Comparison of ENCODE assay signal across 27 mouse cellular contexts in genomic region chr2:142230985-142231549, GRCm38 (mm10).
DNase-seq lines count a peak whose midpoint lies in the region; ATAC-seq and TF ChIP-seq lines count a peak whose summit lies in the region.
"Had no signal": no experiment of that assay in that cellular context is flagged by ENCODE, and none has a peak within 500 bp of the region (broad histone marks: within the 10 kb centered on the region; RNA-seq: fewer than 3 reads in every experiment).

No protein-coding gene starts in this region.

- H3K36me3 ChIP-seq in forebrain, postnatal 0 days (ENCODE audit: insufficient read depth): no peaks in the 10 kb centered on the region
- no peaks in the 10 kb centered on the region for H3K36me3 ChIP-seq in forebrain, embryonic 12.5 days (replicated peaks)
- H3K36me3 ChIP-seq in kidney, embryonic 16.5 days (ENCODE audit: insufficient read depth, low read length): no peaks in the 10 kb centered on the region
- H3K36me3 ChIP-seq: embryonic facial prominence, embryonic 10.5 days; embryonic facial prominence, embryonic 13.5 days; hindbrain, embryonic 12.5 days had no signal

- H3K4me3 ChIP-seq in forebrain, postnatal 0 days (ENCODE audit: low read depth, low read length): no peak overlapping the region
- H3K4me3 ChIP-seq in forebrain, embryonic 12.5 days (replicated peaks): no peak overlapping the region
- H3K4me3 ChIP-seq in kidney, embryonic 16.5 days (ENCODE audit: low read length): no peak overlapping the region
- H3K4me3 ChIP-seq in layer of hippocampus, adult 2 months: no peak overlapping the region
- H3K4me3 ChIP-seq: embryonic facial prominence, embryonic 10.5 days; embryonic facial prominence, embryonic 13.5 days; erythroblast, embryonic 14.5 days; gastrocnemius, adult 2 months; hindbrain, embryonic 12.5 days had no signal

- H3K9me3 ChIP-seq in forebrain, postnatal 0 days (ENCODE audit: low read length): no peaks in the 10 kb centered on the region
- no peaks in the 10 kb centered on the region for H3K9me3 ChIP-seq in forebrain, embryonic 12.5 days
- H3K9me3 ChIP-seq in kidney, embryonic 16.5 days (ENCODE audit: low read length): no peaks in the 10 kb centered on the region
- H3K9me3 ChIP-seq: embryonic facial prominence, embryonic 10.5 days; embryonic facial prominence, embryonic 13.5 days; hindbrain, embryonic 12.5 days had no signal

- TF ChIP-seq POLR2A in brain, embryonic 14.5 days (IDR thresholded peaks at IDR 0.05; ENCODE audit: borderline replicate concordance, extremely low read depth, insufficient read depth, insufficient read length, poor library complexity, severe bottlenecking): no peak

- H3K4me2 ChIP-seq in forebrain, postnatal 0 days (ENCODE audit: low read depth): no peak overlapping the region
- H3K4me2 ChIP-seq in forebrain, embryonic 12.5 days: no peak overlapping the region
- H3K4me2 ChIP-seq in kidney, embryonic 16.5 days (replicated peaks; ENCODE audit: low read depth, low read length): no peak overlapping the region
- H3K4me2 ChIP-seq: embryonic facial prominence, embryonic 13.5 days; heart, embryonic 11.5 days; hindbrain, embryonic 12.5 days had no signal

- peak; percentile 36 for DNase-seq in forebrain, postnatal 0 days
- DNase-seq in kidney, postnatal 4 days: no peak
- DNase-seq in right cerebral cortex, postnatal 10 days (ENCODE audit: low spot score in 2 of 2): peak; percentile 29 to 46
- no peak for DNase-seq in right cerebral cortex, postnatal 36 days (ENCODE audit: low spot score in 2 of 2)
- peak; percentile 41 for DNase-seq in brain, embryonic 14.5 days (ENCODE audit: low read depth)
- no peak for DNase-seq in layer of hippocampus, adult 2 months (ENCODE audit: low spot score in 2 of 2)
- DNase-seq: adrenal gland, postnatal 10 days; adrenal gland, postnatal 36 days; cerebellum, adult 11-12 months; cerebellum, adult 8-10 months; cerebellum, postnatal 10 days; cerebellum, postnatal 36 days; embryo, embryonic 11 days; gastrocnemius, adult 2 months; gastrocnemius, postnatal 14 days; heart, adult 11 months had no signal

- no peak for TF ChIP-seq CTCF in forebrain, postnatal 0 days (IDR thresholded peaks at IDR 0.05; ENCODE audit: low read depth)
- no peak for TF ChIP-seq CTCF in brain, embryonic 14.5 days (IDR thresholded peaks at IDR 0.05; ENCODE audit: borderline replicate concordance, extremely low read depth, insufficient read depth, insufficient read length)
- TF ChIP-seq CTCF in layer of hippocampus, adult 2 months (conservative IDR thresholded peaks at IDR 0.05): no peak

- no peaks in the 10 kb centered on the region for H3K27me3 ChIP-seq in forebrain, postnatal 0 days (ENCODE audit: insufficient read depth, low read length)
- H3K27me3 ChIP-seq in forebrain, embryonic 12.5 days: no peaks in the 10 kb centered on the region
- H3K27me3 ChIP-seq in kidney, embryonic 16.5 days (ENCODE audit: insufficient read depth, low read length): no peaks in the 10 kb centered on the region
- H3K27me3 ChIP-seq: embryonic facial prominence, embryonic 13.5 days; hindbrain, embryonic 12.5 days had no signal

- ATAC-seq in forebrain, postnatal 0 days: peak; percentile 66
- no peak for ATAC-seq in forebrain, embryonic 12.5 days (ENCODE audit: low FRiP score)
- ATAC-seq in kidney, embryonic 16.5 days (ENCODE audit: low FRiP score, low TSS enrichment): peak; percentile 63; the same call in 1 of the 2 replicates
- ATAC-seq: CD4-positive, CD25-positive, alpha-beta regulatory T cell, adult 4 months; hindbrain, embryonic 16.5 days; inflammation-experienced regulatory T-cells, adult 6 months; intestine, embryonic 16.5 days had no signal

- H3K27ac ChIP-seq in forebrain, postnatal 0 days (ENCODE audit: low read depth, low read length): no peak overlapping the region; the same call in 1 of the 2 replicates
- no peak overlapping the region for H3K27ac ChIP-seq in forebrain, embryonic 12.5 days
- H3K27ac ChIP-seq in kidney, embryonic 16.5 days (ENCODE audit: low read length): no peak overlapping the region
- H3K27ac ChIP-seq in layer of hippocampus, adult 2 months: no peak overlapping the region
- H3K27ac ChIP-seq: embryonic facial prominence, embryonic 10.5 days; embryonic facial prominence, embryonic 13.5 days; gastrocnemius, adult 2 months; hindbrain, embryonic 12.5 days had no signal

- no peaks in the 10 kb centered on the region; the same call in 1 of the 2 replicates for H3K4me1 ChIP-seq in forebrain, postnatal 0 days (ENCODE audit: insufficient read depth)
- no peaks in the 10 kb centered on the region for H3K4me1 ChIP-seq in forebrain, embryonic 12.5 days
- H3K4me1 ChIP-seq in kidney, embryonic 16.5 days (ENCODE audit: insufficient read depth, low read length): no peaks in the 10 kb centered on the region
- H3K4me1 ChIP-seq: hindbrain, embryonic 12.5 days had no signal

- no peak overlapping the region for H3K9ac ChIP-seq in forebrain, postnatal 0 days
- H3K9ac ChIP-seq in forebrain, embryonic 12.5 days: no peak overlapping the region
- H3K9ac ChIP-seq in kidney, embryonic 16.5 days (replicated peaks; ENCODE audit: low read length): no peak overlapping the region
- H3K9ac ChIP-seq: embryonic facial prominence, embryonic 13.5 days; hindbrain, embryonic 12.5 days had no signal

- WGBS in forebrain, postnatal 0 days: 53% methylated on average over 4 of the region's 4 CpGs
- WGBS in forebrain, embryonic 12.5 days: 85% methylated on average over 4 of the region's 4 CpGs
- WGBS in kidney, embryonic 16.5 days: 21% methylated on average over 4 of the region's 4 CpGs

Comparison
In these comparisons a context has a peak if more than half of its experiments do, and no peak if none do; other contexts are left out.
1. DNase-seq: peak in forebrain, postnatal 0 days (single experiment), right cerebral cortex, postnatal 10 days (2 of 2) and brain, embryonic 14.5 days (single experiment); none in kidney, postnatal 4 days (0 of 2), right cerebral cortex, postnatal 36 days (0 of 2) and layer of hippocampus, adult 2 months (0 of 2).